Mouse (Mus musculus): ENCODE measurements around the gene Foxp4. TPM values are rescaled to one million over a fixed set of nuclear protein-coding genes. Genes with fewer than 3 reads are reported as not detected.

The Foxp4 gene
- 23.2 and 27.2 TPM in 2 replicates for polyA plus RNA-seq (2016; fragmentation: Nextera tagmentation; extraction: Ambion mirVana)

DNA sequence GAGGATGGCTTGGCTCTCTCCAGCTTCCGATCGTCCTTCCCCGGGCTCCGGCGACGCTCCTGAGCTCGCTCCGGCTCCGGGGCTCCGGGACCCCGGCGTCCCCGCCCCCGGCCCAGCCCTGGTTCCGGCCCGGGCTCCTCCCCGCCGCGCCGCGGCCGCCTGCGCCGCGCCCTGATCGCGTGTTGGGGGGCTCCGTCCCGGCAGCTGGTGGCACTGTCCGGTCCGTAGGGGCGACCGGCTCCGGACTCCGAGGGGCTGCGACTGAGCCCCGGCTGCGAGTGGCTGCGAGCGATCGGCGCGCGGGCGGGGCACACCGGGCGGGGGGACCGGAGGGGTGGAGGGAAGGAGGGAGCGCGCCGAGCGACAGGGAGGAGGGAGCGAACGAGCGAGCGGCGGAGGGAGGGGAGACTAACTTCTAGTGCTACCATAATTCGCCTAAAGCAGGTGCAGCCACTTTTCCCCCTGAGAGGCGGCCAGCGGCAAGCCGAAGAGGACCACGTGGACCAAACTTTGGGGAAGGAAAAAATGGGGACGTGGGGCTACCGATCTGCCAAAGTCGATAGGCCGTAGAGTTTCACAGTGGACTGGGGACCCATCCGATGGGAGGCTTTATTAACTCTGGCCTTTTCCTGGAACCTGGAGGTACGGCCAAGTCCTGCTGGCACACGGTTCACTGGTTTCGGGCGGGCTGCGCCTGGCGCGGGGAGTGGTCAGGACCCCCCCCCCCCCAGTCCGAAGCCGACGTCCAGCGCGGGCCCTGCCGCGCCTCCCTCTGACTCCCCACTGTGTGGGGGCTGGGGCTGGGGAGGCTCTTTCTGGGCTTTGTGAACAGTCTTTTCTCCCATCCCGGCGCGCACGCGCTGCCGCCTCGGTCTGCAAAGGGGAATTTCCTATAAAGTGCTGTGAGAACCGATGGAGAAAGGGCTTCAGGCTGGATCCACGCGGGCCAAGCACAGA lies at the start of gene Foxp4:
TSS of gene Foxp4 (minus strand) at position 263 of the 957 bp plus-strand sequence.
- no peaks in the 10 kb centered on the region for H3K9me3 ChIP-seq (replicated peaks)
- peak within 1 kb of the TSS; percentile 99 for H3K27ac ChIP-seq
- H3K27me3 ChIP-seq (ENCODE audit: low read depth, poor library complexity, severe bottlenecking), result peaks cover 35% of the 10 kb centered on the region
- peak within 1 kb of the TSS; percentile 95 for H3K4me3 ChIP-seq
- peaks cover 20% of the 10 kb centered on the region for H3K36me3 ChIP-seq
- WGBS, result under 1% methylated on average over 89 of the region's 91 CpGs
- DNase-seq (ENCODE audit: low spot score), result peak; percentile 95
- peaks cover 71% of the 10 kb centered on the region for H3K4me1 ChIP-seq

DNA sequence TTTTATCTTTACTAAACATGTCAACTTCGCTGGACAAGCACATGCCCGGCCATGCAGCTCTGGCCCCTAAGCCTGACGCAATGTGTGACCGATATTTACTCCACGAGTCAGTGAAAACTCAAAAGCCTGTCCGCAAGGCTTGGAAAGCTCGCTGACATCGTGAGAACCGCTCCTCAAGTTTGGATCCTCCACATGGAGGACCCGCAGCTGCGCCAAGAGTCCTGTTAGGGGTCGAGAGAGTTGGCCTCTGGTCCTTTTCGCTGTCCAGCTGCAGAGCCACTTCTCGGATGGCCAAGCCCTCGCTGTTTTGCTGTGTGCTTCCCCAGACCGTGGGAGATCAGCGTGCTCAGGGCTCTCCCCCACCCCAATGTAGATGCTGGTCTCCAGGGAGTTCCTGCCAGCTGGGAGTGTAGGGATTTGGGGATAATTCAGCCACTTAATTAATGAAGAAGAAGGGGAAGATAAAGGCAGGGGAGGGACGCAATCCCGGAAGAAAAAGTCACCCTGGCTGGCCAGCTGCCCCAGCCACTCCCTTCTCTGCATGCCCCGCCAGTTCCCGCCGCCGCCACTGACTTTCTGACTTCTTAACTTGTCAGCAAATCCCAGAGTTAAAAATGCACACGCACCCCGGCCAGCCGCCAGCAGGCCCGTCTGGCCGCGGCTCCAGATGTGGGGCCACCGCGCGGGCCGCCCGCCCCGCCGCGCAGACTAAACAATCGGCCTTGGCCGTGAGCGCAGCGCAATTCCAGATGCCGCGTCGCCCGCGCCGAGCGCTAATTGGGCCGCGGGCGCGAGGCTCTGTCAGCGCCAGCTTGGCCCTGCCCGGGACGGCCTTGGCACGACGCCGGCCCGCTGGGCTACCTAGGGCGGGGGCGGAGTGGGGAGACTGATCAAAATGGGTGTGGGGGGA lies 49.4 kb upstream of the Foxp4 start:
- peak overlapping the region; percentile 91 for H3K27ac ChIP-seq
- WGBS, result 2% methylated on average over 61 of the region's 61 CpGs
- DNase-seq (ENCODE audit: low spot score), result peak; percentile 86
- no peaks in the 10 kb centered on the region for H3K36me3 ChIP-seq
- peaks cover 55% of the 10 kb centered on the region for H3K4me1 ChIP-seq
- H3K27me3 ChIP-seq (ENCODE audit: low read depth, poor library complexity, severe bottlenecking), result peaks cover 61% of the 10 kb centered on the region
- H3K9me3 ChIP-seq (replicated peaks), result no peaks in the 10 kb centered on the region
- peak overlapping the region; percentile 45 for H3K4me3 ChIP-seq

DNA sequence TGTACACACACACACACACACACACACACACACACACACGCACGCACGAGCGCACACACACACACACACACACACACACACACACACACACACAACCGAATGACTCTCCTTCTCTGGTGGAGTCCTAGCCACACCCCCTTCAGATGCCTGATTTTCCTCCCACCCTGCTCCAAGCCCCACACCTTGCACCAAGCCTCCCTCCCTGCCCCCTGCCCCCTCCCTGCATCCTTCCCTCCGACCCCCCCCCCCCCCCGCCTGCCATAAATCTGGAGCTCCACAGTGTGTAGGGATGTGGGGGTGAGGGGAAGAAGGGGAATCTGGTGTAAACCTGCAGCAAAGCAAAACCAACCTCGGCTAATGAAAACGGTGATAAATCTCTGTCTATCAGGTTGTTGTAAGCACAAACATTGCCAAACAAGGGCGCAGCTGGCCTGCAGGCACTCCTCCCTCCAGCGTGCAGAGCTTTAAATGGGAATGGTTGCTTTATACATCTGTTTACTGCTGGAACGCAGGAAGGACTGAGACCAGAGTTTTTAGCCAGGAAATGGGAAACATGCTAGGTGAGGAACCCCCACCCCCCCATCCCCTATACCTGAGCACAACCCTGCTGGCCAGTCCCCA lies 41.5 kb upstream of the Foxp4 start:
- no peaks in the 10 kb centered on the region for H3K9me3 ChIP-seq (replicated peaks)
- H3K27me3 ChIP-seq (ENCODE audit: low read depth, poor library complexity, severe bottlenecking), result peaks cover 6% of the 10 kb centered on the region; the same call in 1 of the 2 replicates
- WGBS, result 31% methylated on average over 11 of the region's 12 CpGs
- H3K4me1 ChIP-seq, result peaks cover 45% of the 10 kb centered on the region
- DNase-seq (ENCODE audit: low spot score), result peak; percentile 67
- H3K27ac ChIP-seq, result peak overlapping the region; percentile 83
- H3K36me3 ChIP-seq, result no peaks in the 10 kb centered on the region
- peak overlapping the region; percentile 20 for H3K4me3 ChIP-seq

DNA sequence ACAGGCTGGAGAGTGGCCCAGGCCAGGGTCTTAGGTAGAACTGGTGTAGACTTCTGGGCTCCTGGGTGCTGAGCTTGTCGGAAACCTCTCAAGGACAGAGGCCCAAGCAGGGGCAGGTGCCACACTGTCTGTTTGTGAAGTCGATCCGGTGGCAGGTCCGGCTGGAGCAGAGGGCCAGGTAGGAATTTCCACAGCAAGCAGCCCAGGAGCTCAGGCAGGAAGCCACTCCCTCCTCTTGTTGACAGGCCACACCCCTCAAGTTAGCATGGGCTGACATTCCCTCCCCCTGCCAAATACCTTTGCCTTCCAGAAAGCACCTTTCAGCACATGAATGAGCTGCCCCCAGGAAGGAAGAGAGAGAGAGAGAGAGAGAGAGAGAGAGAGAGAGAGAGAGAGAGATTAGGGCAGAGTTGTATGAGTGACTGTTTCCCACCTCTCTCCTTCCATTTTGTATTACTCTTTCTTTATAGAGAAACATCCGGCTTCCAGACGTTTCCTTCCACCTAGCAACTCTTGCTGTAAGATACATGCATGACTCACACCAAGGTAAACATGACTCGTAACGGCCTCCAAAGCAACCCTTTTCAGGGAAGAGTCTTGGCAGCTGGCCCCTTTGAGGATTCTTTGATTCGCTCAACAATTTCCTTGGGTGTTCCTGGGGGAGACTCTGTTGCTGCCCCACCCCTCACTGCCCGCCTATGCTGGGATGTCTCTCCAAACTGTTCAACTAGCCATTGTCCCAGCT lies 33.8 kb upstream of the Foxp4 start:
- WGBS, result 53% methylated on average over 10 of the region's 10 CpGs
- peak overlapping the region; percentile 46 for H3K27ac ChIP-seq
- DNase-seq (ENCODE audit: low spot score), result no peak

DNA sequence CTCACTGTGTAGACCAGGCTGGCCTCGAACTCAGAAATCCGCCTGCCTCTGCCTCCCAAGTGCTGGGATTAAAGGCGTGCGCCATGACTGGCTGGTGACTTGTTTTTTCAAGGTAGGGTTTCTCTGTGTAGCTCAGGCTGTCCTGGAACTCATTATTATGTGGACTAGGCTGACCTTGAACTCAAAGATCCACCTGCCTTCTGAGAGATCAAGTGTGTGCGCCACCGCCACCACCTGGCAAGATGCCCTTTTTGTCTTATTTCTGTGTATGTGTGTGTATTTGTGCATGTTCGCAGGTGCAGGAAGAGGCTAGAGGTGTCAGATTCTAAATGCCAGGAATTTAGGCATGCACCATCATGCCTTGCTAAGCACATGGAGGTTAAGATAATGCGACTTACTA lies 32.0 kb upstream of the Foxp4 start:
- no peak for DNase-seq (ENCODE audit: low spot score)
- 96% methylated on average over 8 of the region's 8 CpGs for WGBS
- Histone ChIP-seq H3K9me3 (replicated peaks) (no peaks in the 10 kb centered on the region), H3K36me3 (no peaks in the 10 kb centered on the region), H3K4me1 (peaks cover 39% of the 10 kb centered on the region), H3K4me3 (no peak overlapping the region), H3K27ac (no peak overlapping the region), H3K27me3 (ENCODE audit: low read depth, poor library complexity, severe bottlenecking) (peaks cover 40% of the 10 kb centered on the region)

More for the DNA sequence above, 33.8 kb upstream of the Foxp4 start:
- Histone ChIP-seq H3K27me3 (ENCODE audit: low read depth, poor library complexity, severe bottlenecking) (peaks cover 23% of the 10 kb centered on the region), H3K4me1 (peaks cover 29% of the 10 kb centered on the region), H3K36me3 (no peaks in the 10 kb centered on the region), H3K9me3 (replicated peaks) (no peaks in the 10 kb centered on the region), H3K4me3 (no peak overlapping the region)

DNA sequence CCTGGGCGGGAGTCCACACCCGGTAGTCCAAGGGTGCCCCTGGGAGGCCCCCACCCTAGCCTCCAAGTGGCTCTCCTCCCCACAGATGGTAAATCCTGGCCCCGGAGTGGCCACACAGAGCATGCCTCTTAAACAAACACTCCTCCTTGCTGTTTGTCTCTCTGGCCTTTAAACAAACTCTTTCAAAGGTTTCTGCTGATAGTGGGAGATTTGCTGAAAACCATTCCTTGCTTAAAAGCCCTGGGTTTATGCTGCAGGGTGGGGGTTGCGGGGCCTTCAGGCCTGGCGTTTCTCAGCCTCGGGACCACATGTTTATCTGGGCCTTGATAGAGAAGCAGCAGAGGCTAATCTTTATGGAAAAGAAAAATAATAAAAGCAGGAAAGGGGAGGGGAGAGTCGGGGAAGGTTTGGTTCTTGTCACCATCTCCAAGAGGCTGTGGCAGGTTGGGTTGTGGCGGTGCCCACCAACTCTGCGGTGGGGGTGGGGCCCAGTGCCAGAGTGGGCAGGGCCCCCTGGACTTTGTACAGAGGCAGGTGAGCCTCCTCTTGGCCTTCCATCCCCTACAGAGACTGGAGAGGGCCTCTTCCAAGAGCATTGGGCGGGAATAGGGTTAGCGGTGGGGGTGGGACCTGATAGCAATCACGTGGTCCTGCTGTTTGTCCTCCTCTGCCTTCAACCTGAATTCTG lies 30.8 kb upstream of the Foxp4 start:
- H3K9me3 ChIP-seq (replicated peaks), result no peaks in the 10 kb centered on the region
- peaks cover 35% of the 10 kb centered on the region for H3K4me1 ChIP-seq
- WGBS, result 46% methylated on average over 12 of the region's 12 CpGs
- peaks cover 50% of the 10 kb centered on the region for H3K27me3 ChIP-seq (ENCODE audit: low read depth, poor library complexity, severe bottlenecking)
- H3K36me3 ChIP-seq, result no peaks in the 10 kb centered on the region
- no peak overlapping the region; the same call in 1 of the 2 replicates for H3K27ac ChIP-seq
- DNase-seq (ENCODE audit: low spot score), result no peak
- no peak overlapping the region for H3K4me3 ChIP-seq

DNA sequence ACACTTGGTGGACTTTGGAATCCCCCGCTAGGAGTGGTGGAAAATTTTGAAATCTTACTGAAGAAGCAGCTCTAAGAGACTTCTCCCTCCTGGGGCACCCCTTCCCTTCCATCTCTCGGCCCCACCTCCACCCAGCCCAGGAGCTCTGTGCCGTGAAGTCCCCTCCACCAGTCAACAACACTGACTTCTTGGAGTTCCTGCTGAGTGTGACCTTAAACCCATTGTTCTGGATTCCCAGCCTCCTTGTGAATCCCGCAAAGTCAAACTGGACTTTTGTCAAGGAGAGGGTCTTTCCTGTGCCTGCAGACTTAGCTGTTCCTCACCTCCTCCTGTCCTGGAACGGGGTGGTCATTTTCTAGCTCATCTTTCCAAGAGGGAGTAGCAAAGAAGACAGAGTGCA lies 28.8 kb upstream of the Foxp4 start:
- H3K27ac ChIP-seq, result no peak overlapping the region

DNA sequence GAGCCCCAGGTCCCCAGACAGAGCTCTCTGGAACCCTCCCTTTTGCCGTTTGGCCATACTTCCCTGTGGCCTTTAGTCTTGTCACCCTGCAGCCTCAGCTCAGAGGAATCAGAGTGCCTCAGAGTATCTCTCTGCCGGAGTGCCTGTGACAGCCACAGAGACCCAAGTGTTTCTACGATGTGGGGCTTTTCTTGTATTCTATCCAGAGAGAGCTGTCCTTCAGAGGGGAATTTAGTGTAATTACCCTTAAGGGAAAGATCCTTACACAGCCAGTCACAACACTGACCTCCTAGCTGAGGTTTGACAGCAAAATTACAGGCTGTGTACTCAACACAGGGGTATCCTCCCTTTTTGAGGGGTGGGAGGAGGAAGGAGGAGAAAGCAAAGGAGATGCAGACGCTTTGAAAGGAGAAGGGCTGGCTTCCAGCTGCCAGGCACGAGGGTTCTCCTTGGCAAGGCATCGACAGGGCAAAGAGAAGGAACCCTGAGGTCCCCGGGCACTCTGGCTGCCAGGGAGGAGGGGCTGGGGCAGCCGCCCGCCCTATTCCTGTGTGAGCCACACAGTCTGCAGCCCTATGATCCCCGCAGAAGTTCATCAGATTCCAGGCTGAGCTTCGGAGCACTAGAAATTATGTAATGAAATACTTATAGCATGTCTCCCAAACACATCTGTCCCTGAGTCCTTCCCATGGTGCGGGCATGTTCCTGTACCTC lies 28.1 kb upstream of the Foxp4 start:
- DNase-seq (ENCODE audit: low spot score), result no peak
- Histone ChIP-seq H3K9me3 (replicated peaks) (no peaks in the 10 kb centered on the region), H3K36me3 (no peaks in the 10 kb centered on the region), H3K27ac (no peak overlapping the region), H3K27me3 (ENCODE audit: low read depth, poor library complexity, severe bottlenecking) (peaks cover 68% of the 10 kb centered on the region), H3K4me1 (peaks cover 26% of the 10 kb centered on the region), H3K4me3 (no peak overlapping the region)
- 29% methylated on average over 12 of the region's 12 CpGs for WGBS

More for the DNA sequence above, 28.8 kb upstream of the Foxp4 start:
- H3K27me3 ChIP-seq (ENCODE audit: low read depth, poor library complexity, severe bottlenecking), result peaks cover 61% of the 10 kb centered on the region
- no peaks in the 10 kb centered on the region for H3K36me3 ChIP-seq
- H3K9me3 ChIP-seq (replicated peaks), result no peaks in the 10 kb centered on the region
- 43% methylated on average over 5 of the region's 5 CpGs for WGBS
- peaks cover 30% of the 10 kb centered on the region for H3K4me1 ChIP-seq
- no peak for DNase-seq (ENCODE audit: low spot score)
- H3K4me3 ChIP-seq, result no peak overlapping the region

DNA sequence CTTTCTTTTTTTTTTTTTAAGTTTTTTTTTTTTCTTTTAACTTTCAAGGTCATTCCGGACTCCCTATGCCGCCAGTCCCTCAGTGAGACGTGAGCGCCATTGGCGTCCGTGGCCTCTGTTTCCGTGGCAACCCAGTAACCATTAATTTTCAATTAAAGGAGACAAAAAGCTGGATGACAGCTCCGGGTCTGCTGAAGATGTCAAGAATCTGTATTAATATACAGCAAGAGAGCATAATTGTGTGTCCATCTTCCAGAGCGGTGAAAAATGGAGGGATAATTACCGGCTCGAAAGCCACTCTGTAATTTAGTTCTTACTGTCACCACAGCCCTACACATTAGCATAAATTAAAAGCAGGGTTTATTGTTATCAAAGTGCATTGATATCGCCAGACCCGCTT lies 27.0 kb upstream of the Foxp4 start:
- Histone ChIP-seq H3K4me3 (no peak overlapping the region), H3K36me3 (no peaks in the 10 kb centered on the region), H3K4me1 (peaks cover 37% of the 10 kb centered on the region), H3K9me3 (replicated peaks) (no peaks in the 10 kb centered on the region), H3K27ac (no peak overlapping the region), H3K27me3 (ENCODE audit: low read depth, poor library complexity, severe bottlenecking) (peaks cover 79% of the 10 kb centered on the region)
- WGBS, result 72% methylated on average over 13 of the region's 13 CpGs
- no peak for DNase-seq (ENCODE audit: low spot score)

DNA sequence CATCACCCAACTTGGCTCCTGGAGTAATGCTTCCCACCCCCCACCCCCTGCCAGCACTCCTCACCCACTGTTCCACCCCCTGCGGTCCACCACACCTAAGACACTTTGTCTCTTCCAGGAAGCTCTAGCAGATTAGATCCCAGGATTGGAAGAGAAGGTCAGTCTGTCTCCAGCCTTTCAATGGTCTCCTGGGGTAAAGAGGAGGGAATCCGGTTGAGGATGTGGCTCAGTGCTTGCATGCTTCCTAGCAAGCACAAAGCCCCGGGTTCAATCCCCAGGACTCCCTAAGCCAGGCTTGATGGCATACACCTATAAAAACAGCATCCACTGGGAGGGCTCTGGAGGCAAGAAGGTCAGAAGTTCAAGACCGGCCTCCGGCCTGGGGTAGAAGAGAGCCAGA lies 26.4 kb upstream of the Foxp4 start:
- no peaks in the 10 kb centered on the region for H3K9me3 ChIP-seq (replicated peaks)
- H3K27ac ChIP-seq, result no peak overlapping the region
- H3K36me3 ChIP-seq, result no peaks in the 10 kb centered on the region
- no peak overlapping the region for H3K4me3 ChIP-seq
- WGBS, result 82% methylated on average over 5 of the region's 5 CpGs
- DNase-seq (ENCODE audit: low spot score), result no peak
- peaks cover 84% of the 10 kb centered on the region for H3K27me3 ChIP-seq (ENCODE audit: low read depth, poor library complexity, severe bottlenecking)
- peaks cover 38% of the 10 kb centered on the region for H3K4me1 ChIP-seq

DNA sequence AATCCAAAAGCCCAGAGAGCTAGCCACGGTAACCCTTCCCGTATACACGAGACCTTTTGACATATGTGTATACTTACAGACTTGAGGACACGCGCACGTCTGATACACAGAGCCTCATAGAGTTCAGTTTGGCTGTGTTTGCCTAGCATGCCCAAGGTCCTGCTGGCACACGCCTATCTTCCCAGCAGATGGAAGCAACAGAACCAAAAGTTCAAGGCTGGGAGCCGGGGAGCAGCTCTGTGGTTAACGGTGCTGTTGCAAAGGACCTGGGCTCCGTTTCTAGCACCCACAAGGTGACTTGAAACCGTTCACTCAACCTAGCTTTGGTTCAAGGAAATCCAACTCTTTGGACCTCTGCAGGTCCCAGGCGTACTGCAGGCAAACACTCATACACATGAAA lies 25.0 kb upstream of the Foxp4 start:
- no peak overlapping the region for H3K27ac ChIP-seq
- H3K27me3 ChIP-seq (ENCODE audit: low read depth, poor library complexity, severe bottlenecking), result peaks cover 83% of the 10 kb centered on the region
- H3K4me1 ChIP-seq, result peaks cover 32% of the 10 kb centered on the region
- no peak for DNase-seq (ENCODE audit: low spot score)
- H3K4me3 ChIP-seq, result no peak overlapping the region
- no peaks in the 10 kb centered on the region for H3K9me3 ChIP-seq (replicated peaks)
- no peaks in the 10 kb centered on the region for H3K36me3 ChIP-seq
- 93% methylated on average over 12 of the region's 12 CpGs for WGBS

Measured in limb, embryonic 10.5 days (tissue).